Mouse (Mus musculus) stomach, embryonic 16.5 days (tissue): Measurements from ENCODE around the gene Prpf3. TPM values are rescaled to one million over a fixed set of nuclear protein-coding genes. Genes with fewer than 3 reads are reported as not detected.
A peak's percentile ranks its signal among the peaks of the same experiment; 100 is the strongest.
"Not testable (repeated sequence)": the region's sequence is repeated elsewhere in the genome, so short reads cannot be mapped to it uniquely, and the experiment has no call there.

Source experiments
- ATAC-seq: fragments of 200-750 bp; cut with Nextera tagmentation; 2 replicates; pipeline ENCODE4 v1.8.0; 2017; ENCODE audit warnings: moderate number of reproducible peaks, moderate TSS enrichment; ENCODE audit not compliant: insufficient read depth, low FRiP score
- H3K27ac ChIP-seq: fragments of 300-500 bp; sonication (generic); 2 replicates; pipeline ENCODE4 v1.5.1; 2014; ENCODE audit warnings: low read length
- H3K27me3 ChIP-seq: fragments of 300-500 bp; sonication (generic); 2 replicates; pipeline ENCODE4 v1.6.1; 2014; ENCODE audit warnings: low read length, control low read depth, mixed read lengths; ENCODE audit not compliant: control insufficient read depth, insufficient read depth
- H3K36me3 ChIP-seq: fragments of 300-500 bp; sonication (generic); 2 replicates; pipeline ENCODE4 v1.6.1; 2014; ENCODE audit warnings: low read length; ENCODE audit not compliant: control insufficient read depth, insufficient read depth
- H3K4me1 ChIP-seq: fragments of 300-500 bp; sonication (generic); 2 replicates; pipeline ENCODE4 v1.6.1; 2014; ENCODE audit warnings: low read length, control low read depth, mixed read lengths; ENCODE audit not compliant: control insufficient read depth, insufficient read depth
- H3K4me2 ChIP-seq: fragments of 300-500 bp; sonication (generic); 2 replicates; pipeline ENCODE4 v1.6.1; 2014; ENCODE audit warnings: low read depth, low read length, mixed read lengths
- H3K4me3 ChIP-seq: fragments of 300-500 bp; sonication (generic); replicated peaks from 2 replicates; pipeline ENCODE4 v1.5.1; 2014; ENCODE audit warnings: mild to moderate bottlenecking, low read length
- H3K9ac ChIP-seq: fragments of 300-500 bp; sonication (generic); 2 replicates; pipeline ENCODE4 v1.6.1; 2014; ENCODE audit warnings: low read length
- H3K9me3 ChIP-seq: fragments of 300-500 bp; sonication (generic); replicated peaks from 2 replicates; pipeline ENCODE4 v1.6.1; 2016; ENCODE audit warnings: low read length, control low read depth; ENCODE audit not compliant: control insufficient read depth
- WGBS: fragments of 180-500 bp; shearing (Covaris S2); extraction: QIAGEN DNeasy Blood & Tissue Kit; methylation state at CpG from one replicate; pipeline ENCODE4 v1.1.7; 2014; 5-methylcytosine and 5-hydroxymethylcytosine counted together
- polyA plus RNA-seq: library from polyadenylated mRNA; unstranded; fragments of >200 nt; fragmentation: Nextera tagmentation; extraction: Ambion mirVana; gene quantifications from 2 replicates; pipeline ENCODE4 v1.2.1, GENCODE M21; 2015

The Prpf3 gene
- polyA plus RNA-seq, 1 experiment from 2014 or later, result 41.1 TPM

DNA sequence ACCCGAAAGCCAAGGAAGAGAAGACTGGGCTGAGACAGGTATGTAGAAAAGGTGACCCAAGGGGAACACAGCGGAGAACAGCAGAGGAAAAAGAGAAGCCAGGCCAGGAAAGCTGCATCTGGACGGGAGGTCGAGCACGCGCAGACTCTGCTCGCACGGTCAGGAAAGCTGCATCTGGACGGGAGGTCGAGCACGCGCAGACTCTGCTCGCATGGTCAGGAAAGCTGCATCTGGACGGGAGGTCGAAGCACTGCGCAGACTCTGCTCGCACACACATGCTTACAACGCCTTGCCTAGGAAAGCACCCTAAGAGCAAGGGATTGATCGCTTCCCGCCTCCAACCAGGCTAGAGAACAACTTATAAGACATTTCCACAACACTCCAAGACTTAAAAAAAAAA is 9.9 kb upstream of the Prpf3 start:
- ATAC-seq, result no peak
- Histone ChIP-seq H3K27me3 (no peaks in the 10 kb centered on the region), H3K9ac (no peak overlapping the region), H3K27ac (no peak overlapping the region), H3K4me3 (no peak overlapping the region), H3K36me3 (0 out of 2 replicates have a peak, but pooled peaks cover 8% of the 10 kb centered on the region), H3K4me1 (peaks cover 4% of the 10 kb centered on the region), H3K4me2 (no peak overlapping the region), H3K9me3 (no peaks in the 10 kb centered on the region)
- WGBS, result 83% methylated on average over 20 of the region's 20 CpGs

DNA sequence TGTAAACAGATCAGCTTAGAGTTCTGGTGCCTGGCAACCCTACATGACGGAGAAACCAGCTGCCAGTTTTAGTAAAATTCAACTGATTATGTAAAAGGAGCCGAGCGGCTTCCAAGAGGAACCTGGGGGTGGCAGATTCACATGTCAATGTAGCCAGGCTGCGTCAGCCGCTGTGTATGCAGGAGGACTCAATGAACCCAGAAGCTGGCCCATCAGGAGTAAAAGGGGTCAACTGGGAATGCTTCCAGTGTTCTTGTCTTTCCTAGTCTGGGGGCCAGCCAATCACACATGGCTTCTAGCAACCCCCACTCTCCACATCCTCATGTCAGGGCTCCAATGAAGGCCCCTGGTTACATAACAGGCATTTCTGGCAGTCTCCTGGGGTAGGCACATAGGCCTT is 9.4 kb upstream of the Prpf3 start:
- Histone ChIP-seq H3K27me3 (no peaks in the 10 kb centered on the region), H3K9me3 (no peaks in the 10 kb centered on the region), H3K4me1 (no peaks in the 10 kb centered on the region), H3K9ac (no peak overlapping the region), H3K27ac (no peak overlapping the region), H3K4me3 (no peak overlapping the region), H3K4me2 (no peak overlapping the region), H3K36me3 (0 out of 2 replicates have a peak, but pooled peaks cover 8% of the 10 kb centered on the region)
- WGBS, result 68% methylated on average over 5 of the region's 5 CpGs
- no peak for ATAC-seq

DNA sequence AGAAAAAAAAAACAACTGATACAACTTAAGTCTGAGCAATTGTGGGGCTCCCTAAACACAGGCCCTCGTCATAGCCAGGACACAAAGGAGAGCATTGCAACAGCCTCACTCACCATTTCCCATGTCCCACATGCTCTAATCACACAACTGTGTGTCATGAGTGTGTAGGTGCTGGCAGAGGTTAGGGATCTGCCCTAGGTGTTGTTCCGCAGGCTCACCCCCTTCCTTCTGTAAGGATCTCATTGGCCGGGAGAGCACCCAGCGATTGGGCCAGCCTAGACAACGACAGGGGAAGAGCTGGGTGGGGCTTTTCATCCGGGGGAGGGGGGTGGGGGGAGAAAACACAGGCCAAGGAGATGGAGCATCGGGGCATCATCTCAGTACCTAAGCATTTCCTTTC is 7.9 kb upstream of the Prpf3 start:
- 66% methylated on average over 7 of the region's 7 CpGs for WGBS
- H3K27me3 ChIP-seq, result no peaks in the 10 kb centered on the region
- H3K4me3 ChIP-seq, result no peak overlapping the region
- no peaks in the 10 kb centered on the region for H3K4me1 ChIP-seq
- no peak overlapping the region for H3K9ac ChIP-seq
- H3K27ac ChIP-seq, result no peak overlapping the region
- H3K9me3 ChIP-seq, result no peaks in the 10 kb centered on the region
- ATAC-seq, result no peak
- 0 out of 2 replicates have a peak, but pooled peaks cover 5% of the 10 kb centered on the region for H3K36me3 ChIP-seq
- no peak overlapping the region for H3K4me2 ChIP-seq

- 0 out of 2 replicates have a peak, but pooled peaks cover 5% of the 10 kb centered on the region for H3K36me3 ChIP-seq
- no peak overlapping the region for H3K9ac ChIP-seq
- WGBS, result 46% methylated on average over 2 of the region's 2 CpGs
- no peaks in the 10 kb centered on the region for H3K4me1 ChIP-seq
- ATAC-seq, result no peak
- no peak overlapping the region for H3K4me2 ChIP-seq
- no peaks in the 10 kb centered on the region for H3K27me3 ChIP-seq
- no peaks in the 10 kb centered on the region for H3K9me3 ChIP-seq
- no peak overlapping the region for H3K4me3 ChIP-seq
- H3K27ac ChIP-seq, result no peak overlapping the region
Observed at GRCm38 (mm10) chr3:95861796-95862195, 6.1 kb upstream of the Prpf3 start.

GRCm38 (mm10) chr3:95861216-95861615 is 5.5 kb upstream of the Prpf3 start:
- Histone ChIP-seq H3K36me3 (0 out of 2 replicates have a peak, but pooled peaks cover 5% of the 10 kb centered on the region), H3K27me3 (no peaks in the 10 kb centered on the region), H3K4me3 (no peak overlapping the region), H3K4me1 (no peaks in the 10 kb centered on the region), H3K4me2 (no peak overlapping the region), H3K9ac (no peak overlapping the region), H3K27ac (no peak overlapping the region), H3K9me3 (no peaks in the 10 kb centered on the region)
- no peak for ATAC-seq
- WGBS, result 75% methylated on average over 10 of the region's 10 CpGs

- H3K9ac ChIP-seq, result no peak overlapping the region
- H3K4me3 ChIP-seq, result no peak overlapping the region
- no peak overlapping the region for H3K27ac ChIP-seq
- ATAC-seq, result no peak
- H3K4me1 ChIP-seq, result no peaks in the 10 kb centered on the region
- H3K27me3 ChIP-seq, result no peaks in the 10 kb centered on the region
- 0 out of 2 replicates have a peak, but pooled peaks cover 5% of the 10 kb centered on the region for H3K36me3 ChIP-seq
- 88% methylated on average over 3 of the region's 3 CpGs for WGBS
- no peak overlapping the region for H3K4me2 ChIP-seq
- H3K9me3 ChIP-seq, result no peaks in the 10 kb centered on the region
Observed at GRCm38 (mm10) chr3:95860323-95860722, 4.6 kb upstream of the Prpf3 start.

DNA sequence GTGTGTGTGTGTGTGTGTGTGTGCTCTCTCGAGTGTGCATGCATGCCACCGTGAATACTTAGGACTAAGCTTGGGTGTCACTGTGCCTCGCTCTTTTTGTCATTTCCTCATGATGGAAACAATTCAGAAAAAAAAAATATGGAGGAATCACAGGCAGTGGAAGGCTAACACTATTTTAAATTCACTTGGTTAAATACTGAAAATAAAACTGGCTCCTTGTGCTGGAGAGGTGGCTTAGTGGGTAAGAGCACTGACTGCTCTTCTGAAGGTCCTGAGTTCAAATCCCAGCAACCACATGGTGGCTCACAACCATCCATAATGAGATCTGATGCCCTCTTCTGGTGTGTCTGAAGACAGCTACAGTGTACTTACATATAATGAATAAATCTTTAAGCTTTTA is 2.6 kb upstream of the Prpf3 start:
- H3K9ac ChIP-seq, H3K4me2 ChIP-seq, H3K4me3 ChIP-seq, H3K9me3 ChIP-seq, H3K36me3 ChIP-seq, H3K27ac ChIP-seq, ATAC-seq, H3K4me1 ChIP-seq, H3K27me3 ChIP-seq: not testable (repeated sequence)
- WGBS, result 72% methylated on average over 3 of the region's 3 CpGs

GRCm38 (mm10) chr3:95857050-95857449 is 1.4 kb upstream of the Prpf3 start:
- ATAC-seq, H3K36me3 ChIP-seq, H3K4me1 ChIP-seq, H3K4me2 ChIP-seq, H3K9ac ChIP-seq, H3K4me3 ChIP-seq, H3K27ac ChIP-seq, H3K27me3 ChIP-seq, H3K9me3 ChIP-seq: not testable (repeated sequence)
- 83% methylated on average over 1 of the region's 1 CpGs for WGBS

DNA sequence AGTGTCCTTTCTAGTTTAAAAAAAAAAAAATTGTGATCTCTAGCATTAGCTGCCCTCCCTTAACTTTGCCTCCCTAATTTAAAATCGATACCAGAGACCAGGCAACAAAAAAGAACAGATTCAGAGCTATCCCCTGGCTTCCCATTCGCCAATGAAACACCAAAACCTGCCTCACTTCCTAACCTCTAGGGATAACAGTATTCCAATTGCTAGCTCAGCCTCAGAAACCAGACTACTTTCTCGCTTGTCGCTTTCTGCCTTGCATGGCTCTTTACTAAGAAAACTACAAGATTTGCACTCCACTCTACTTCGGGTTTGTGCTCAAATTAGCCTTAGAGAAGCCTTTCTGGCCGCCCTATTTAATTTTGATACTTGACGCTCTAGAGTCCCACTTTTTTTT is 430 bp upstream of the Prpf3 start:
- Histone ChIP-seq H3K27ac (peak overlapping the region; percentile 66), H3K4me2 (peak overlapping the region; percentile 72), H3K4me3 (peak overlapping the region; percentile 91), H3K27me3 (no peaks in the 10 kb centered on the region), H3K9me3 (no peaks in the 10 kb centered on the region), H3K9ac (peak overlapping the region; percentile 92), H3K36me3 (peaks cover 8% of the 10 kb centered on the region), H3K4me1 (peaks cover 3% of the 10 kb centered on the region; the same call in 1 of the 2 replicates)
- WGBS, result 22% methylated on average over 7 of the region's 7 CpGs
- no peak for ATAC-seq

- Histone ChIP-seq H3K4me2 (no peak overlapping the region), H3K9ac (no peak overlapping the region), H3K27me3 (no peaks in the 10 kb centered on the region), H3K9me3 (no peaks in the 10 kb centered on the region), H3K36me3 (peaks cover 30% of the 10 kb centered on the region), H3K4me3 (no peak overlapping the region), H3K27ac (no peak overlapping the region), H3K4me1 (peaks cover 3% of the 10 kb centered on the region; the same call in 1 of the 2 replicates)
- ATAC-seq, result no peak
- 93% methylated on average over 8 of the region's 8 CpGs for WGBS
Observed at GRCm38 (mm10) chr3:95851317-95851716, 4.4 kb downstream of the Prpf3 start.
